ENCODE assay signal across 11 mouse cellular contexts in genomic region chr11:60719263-60719662, GRCm38 (mm10).
"Had no signal": no experiment of that assay in that cellular context is flagged by ENCODE, and none has a peak within 500 bp of the region (broad histone marks: within the 10 kb centered on the region; RNA-seq: fewer than 3 reads in every experiment).

No protein-coding gene starts in this region.

- H3K27me3 ChIP-seq: neural tube, embryonic 12.5 days had no signal

- DNase-seq: kidney, adult 8-10 months; kidney, postnatal 25 days; lung, adult 18-20 months; midbrain, embryonic 14.5 days; thymus, postnatal 4 days had no signal

- H3K27ac ChIP-seq: left cerebral cortex, adult 2 months; limb, embryonic 10.5 days; midbrain, embryonic 10.5 days; neural tube, embryonic 12.5 days; stomach, postnatal 0 days had no signal

- H3K4me1 ChIP-seq: limb, embryonic 10.5 days; midbrain, embryonic 10.5 days; neural tube, embryonic 12.5 days had no signal

- H3K4me3 ChIP-seq: left cerebral cortex, adult 2 months; limb, embryonic 10.5 days; midbrain, embryonic 10.5 days; myocyte; neural tube, embryonic 12.5 days had no signal

- H3K4me2 ChIP-seq: neural tube, embryonic 12.5 days had no signal

- H3K9me3 ChIP-seq: limb, embryonic 10.5 days; midbrain, embryonic 10.5 days; neural tube, embryonic 12.5 days had no signal

- H3K9ac ChIP-seq: neural tube, embryonic 12.5 days had no signal
